Mouse (Mus musculus) macrophage (primary cell): ENCODE data around the gene Aldh3b3. TPM values are rescaled to one million over a fixed set of nuclear protein-coding genes. Genes with fewer than 3 reads are reported as not detected.
"Not testable (repeated sequence)": the region's sequence is repeated elsewhere in the genome, so short reads cannot be mapped to it uniquely, and the experiment has no call there.

Experiments
- H3K27ac ChIP-seq: fragments of 350-480 bp; formaldehyde crosslinking; 2 replicates; pipeline ENCODE4 v1.9.0; 2021
- H3K36me3 ChIP-seq: fragments of 350-480 bp; formaldehyde crosslinking; 2 replicates; pipeline ENCODE4 v1.9.0; 2021; ENCODE audit errors: inconsistent target
- H3K4me3 ChIP-seq: fragments of 350-480 bp; formaldehyde crosslinking; 2 replicates; pipeline ENCODE4 v1.9.0; 2021; ENCODE audit errors: inconsistent target
- H3K79me2 ChIP-seq: fragments of 350-480 bp; formaldehyde crosslinking; 2 replicates; pipeline ENCODE4 v1.9.0; 2021; ENCODE audit errors: inconsistent target
- WGBS: methylation state at CpG from one replicate; pipeline ENCODE4 v1.1.7; 2026; ENCODE audit warnings: inconsistent platforms; ENCODE audit not compliant: missing documents; 5-methylcytosine and 5-hydroxymethylcytosine counted together
- polyA plus RNA-seq: library from polyadenylated mRNA; stranded (reverse); fragments of 250-400 nt; gene quantifications from 3 replicates; pipeline ENCODE4 v1.2.4, GENCODE M21; 2018; ENCODE audit warnings: inconsistent platforms

Gene Aldh3b3
- polyA plus RNA-seq, 1 experiment from 2014 or later, result not detected

GRCm38 (mm10) chr19:3974608-3975007, 16.2 kb downstream of the Aldh3b3 start:
- not testable (repeated sequence) for H3K4me3 ChIP-seq, H3K27ac ChIP-seq, H3K36me3 ChIP-seq, H3K79me2 ChIP-seq
- 100% methylated on average over 4 of the region's 6 CpGs for WGBS

DNA sequence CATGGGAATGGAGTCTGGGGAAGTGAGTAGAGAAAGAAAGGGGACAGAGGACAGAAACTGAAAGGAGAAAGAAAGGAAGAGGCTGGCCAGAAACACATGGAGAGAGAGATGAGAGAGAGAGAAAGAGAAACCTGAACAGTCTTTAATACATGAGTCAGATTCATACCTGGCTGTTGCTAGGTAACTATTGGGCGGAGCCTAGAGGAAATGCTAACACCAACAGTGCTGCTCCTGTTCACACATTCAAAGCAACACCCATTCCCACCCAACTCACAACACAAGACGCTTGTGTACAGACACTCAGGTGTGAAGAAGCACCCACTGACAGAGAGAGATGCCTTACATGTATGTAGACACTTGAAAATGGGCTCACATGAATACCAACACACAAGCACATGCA, 17.4 kb downstream of the Aldh3b3 start:
- H3K36me3 ChIP-seq, result no peaks in the 10 kb centered on the region
- 100% methylated on average over 2 of the region's 2 CpGs for WGBS
- no peak overlapping the region for H3K27ac ChIP-seq
- no peaks in the 10 kb centered on the region for H3K79me2 ChIP-seq
- H3K4me3 ChIP-seq, result no peak overlapping the region

DNA sequence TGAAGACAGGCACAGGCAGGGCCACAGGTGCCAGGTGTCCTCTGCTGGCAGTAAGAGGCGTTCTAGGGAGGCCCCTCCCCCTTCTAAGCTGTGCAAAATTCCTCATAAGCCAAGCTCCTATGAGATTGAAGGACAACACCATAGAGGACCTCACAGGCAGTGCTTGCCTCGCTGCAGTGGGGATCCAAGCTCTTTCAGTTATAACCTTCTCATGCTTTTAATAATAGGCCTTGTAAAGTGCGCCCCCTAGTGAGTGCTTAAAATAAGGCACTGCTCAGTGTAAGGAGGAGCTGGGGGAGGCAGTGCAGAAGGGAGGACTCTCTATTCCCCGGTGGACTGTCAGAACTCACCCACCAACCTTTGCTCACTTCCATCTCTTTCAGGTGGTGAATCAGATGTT, 21.9 kb downstream of the Aldh3b3 start:
- no peaks in the 10 kb centered on the region for H3K36me3 ChIP-seq
- H3K79me2 ChIP-seq, result no peaks in the 10 kb centered on the region
- no peak overlapping the region for H3K4me3 ChIP-seq
- WGBS, result 17% methylated on average over 4 of the region's 4 CpGs
- no peak overlapping the region for H3K27ac ChIP-seq

- Histone ChIP-seq H3K79me2 (no peaks in the 10 kb centered on the region), H3K27ac (no peak overlapping the region), H3K36me3 (no peaks in the 10 kb centered on the region), H3K4me3 (no peak overlapping the region)
- WGBS, result 87% methylated on average over 9 of the region's 9 CpGs
Measured at GRCm38 (mm10) chr19:3980917-3981316, 22.5 kb downstream of the Aldh3b3 start.

DNA sequence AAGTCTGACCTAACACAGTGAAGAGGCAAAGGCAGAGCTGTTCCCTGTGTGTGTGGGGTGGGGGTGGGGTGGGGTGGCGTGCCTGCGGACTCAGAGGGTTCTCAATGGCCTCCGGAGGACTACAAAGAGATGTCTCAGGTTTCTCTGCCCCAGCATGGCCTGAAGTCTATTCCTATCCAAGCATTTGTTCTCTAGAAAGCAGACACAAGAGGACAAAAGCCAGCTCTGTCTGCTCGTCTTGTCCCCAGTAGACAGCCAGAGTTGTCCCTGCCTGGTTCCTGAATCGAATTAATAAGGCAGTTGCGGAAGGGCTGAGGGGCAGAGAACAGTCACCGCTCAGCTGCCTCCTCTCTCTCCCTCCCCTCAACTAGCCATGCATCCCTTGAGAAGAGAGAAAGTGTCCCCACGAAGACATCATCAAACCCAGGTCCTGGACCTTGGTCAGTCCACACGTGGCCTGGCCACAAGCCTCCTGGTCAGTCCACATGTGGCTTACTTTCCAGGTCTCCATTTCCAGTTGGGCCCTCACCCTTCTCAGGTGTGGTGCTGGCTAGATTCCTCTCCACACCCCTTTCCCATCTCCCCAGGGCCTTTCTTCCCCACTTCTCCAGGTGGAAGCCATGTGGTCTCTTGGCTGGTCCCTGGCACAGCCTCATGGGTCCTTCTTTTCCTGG, 25.2 kb downstream of the Aldh3b3 start:
- 93% methylated on average over 9 of the region's 9 CpGs for WGBS
- H3K79me2 ChIP-seq, result no peaks in the 10 kb centered on the region
- H3K27ac ChIP-seq, result no peak overlapping the region
- H3K36me3 ChIP-seq, result no peaks in the 10 kb centered on the region
- no peak overlapping the region for H3K4me3 ChIP-seq

DNA sequence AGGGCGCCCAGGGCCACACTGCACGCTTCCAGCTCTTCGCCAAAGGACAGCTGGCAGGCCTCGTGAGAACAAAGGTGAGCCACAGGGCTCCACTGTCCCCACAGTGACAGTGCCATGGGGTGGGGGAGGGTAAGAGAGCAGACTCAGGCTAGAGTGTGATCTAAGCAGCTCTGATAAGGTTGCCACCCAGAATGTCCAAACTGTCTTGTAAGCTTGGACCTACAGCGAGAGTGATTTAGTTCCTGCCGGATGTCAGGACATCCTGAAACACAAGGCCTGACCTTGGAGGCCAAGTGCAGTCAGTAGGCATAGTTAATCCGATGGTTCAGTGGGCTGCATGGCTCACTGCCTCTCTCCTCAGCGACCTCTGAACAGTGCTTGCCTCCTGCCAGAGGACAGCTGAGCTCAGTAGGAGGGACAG, 26.8 kb downstream of the Aldh3b3 start:
- H3K27ac ChIP-seq, result no peak overlapping the region
- H3K36me3 ChIP-seq, result no peaks in the 10 kb centered on the region
- no peak overlapping the region for H3K4me3 ChIP-seq
- WGBS, result 69% methylated on average over 8 of the region's 8 CpGs
- H3K79me2 ChIP-seq, result no peaks in the 10 kb centered on the region

- 48% methylated on average over 8 of the region's 8 CpGs for WGBS
Measured at GRCm38 (mm10) chr19:3986334-3986733, 27.9 kb downstream of the Aldh3b3 start, which contains the start of gene Acy3. Gene Acy3 (plus strand): TSS chr19:3986570.

DNA sequence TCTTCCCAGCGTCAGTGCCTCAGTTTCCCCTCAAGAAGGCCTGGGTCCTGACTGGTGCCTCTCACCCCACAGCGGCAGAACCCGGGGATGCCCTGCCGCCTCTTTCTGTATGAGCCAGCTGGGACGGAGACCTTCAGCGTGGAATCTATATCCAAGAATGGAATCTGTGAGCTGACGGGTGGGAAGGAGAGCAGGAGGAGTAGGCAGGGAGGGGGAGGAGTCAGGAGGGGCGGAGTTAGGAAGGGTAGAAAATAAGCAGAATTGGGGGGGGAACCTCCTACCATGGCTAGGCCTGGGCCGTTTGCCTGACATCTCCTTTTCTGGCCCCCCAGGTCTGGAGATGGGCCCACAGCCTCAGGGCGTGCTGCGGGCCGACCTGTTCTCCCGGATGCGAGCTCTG, 29.6 kb downstream of the Aldh3b3 start:
- Histone ChIP-seq H3K36me3 (no peaks in the 10 kb centered on the region), H3K4me3 (no peak overlapping the region), H3K79me2 (no peaks in the 10 kb centered on the region), H3K27ac (no peak overlapping the region)
- WGBS, result 95% methylated on average over 10 of the region's 14 CpGs

More at GRCm38 (mm10) chr19:3986334-3986733, 27.9 kb downstream of the Aldh3b3 start, which contains the start of gene Acy3:
- no peak within 1 kb of the TSS for H3K27ac ChIP-seq
- no peak within 1 kb of the TSS for H3K4me3 ChIP-seq
- H3K79me2 ChIP-seq, result no peaks in the 10 kb centered on the region
- H3K36me3 ChIP-seq, result no peaks in the 10 kb centered on the region

GRCm38 (mm10) chr19:3988750-3989149, 30.3 kb downstream of the Aldh3b3 start:
- H3K79me2 ChIP-seq, result no peaks in the 10 kb centered on the region
- H3K27ac ChIP-seq, result no peak overlapping the region
- H3K36me3 ChIP-seq, result no peaks in the 10 kb centered on the region
- H3K4me3 ChIP-seq, result no peak overlapping the region
- 100% methylated on average over 4 of the region's 4 CpGs for WGBS

DNA sequence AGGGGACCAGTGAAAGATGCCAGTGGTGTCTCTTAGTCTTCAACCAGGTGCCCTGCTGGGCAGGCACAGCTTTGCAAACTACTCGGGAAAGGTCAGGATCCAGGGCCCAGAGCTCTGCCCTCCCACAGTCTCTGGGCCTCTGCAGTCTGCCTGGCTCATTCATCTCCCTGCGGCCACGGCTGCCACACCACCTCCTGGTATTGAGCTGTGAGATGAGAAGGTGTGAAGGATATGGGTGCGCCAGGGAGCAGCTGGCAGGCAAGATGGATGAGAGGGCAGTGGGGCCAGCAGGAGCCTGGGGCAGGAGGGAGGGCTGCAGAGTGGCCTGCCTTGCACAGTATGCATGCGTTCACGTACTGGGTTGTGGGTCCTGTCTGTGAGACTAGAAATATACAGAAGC, 32.4 kb downstream of the Aldh3b3 start:
- no peaks in the 10 kb centered on the region for H3K36me3 ChIP-seq
- no peak overlapping the region for H3K27ac ChIP-seq
- H3K79me2 ChIP-seq, result no peaks in the 10 kb centered on the region
- no peak overlapping the region for H3K4me3 ChIP-seq
- WGBS, result 91% methylated on average over 6 of the region's 6 CpGs

DNA sequence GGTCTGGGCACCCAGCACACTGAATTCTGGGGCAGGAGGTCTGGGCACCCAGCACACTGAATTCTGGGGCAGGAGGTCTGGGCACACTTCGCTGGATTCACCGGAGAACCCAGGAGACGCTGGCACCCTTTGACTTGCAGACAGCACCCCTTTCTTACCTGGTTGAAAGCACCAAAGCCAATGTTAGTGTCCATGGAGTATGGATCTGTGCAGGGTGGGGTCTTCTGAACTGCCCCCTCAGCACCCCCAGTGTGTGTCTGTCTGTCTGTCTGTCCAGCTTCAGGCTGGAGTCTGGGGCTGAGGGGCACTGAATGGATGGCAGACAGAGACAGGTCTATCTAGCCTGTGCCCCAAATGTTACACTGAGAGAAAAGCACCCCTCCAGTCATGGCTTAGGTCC, 33.1 kb downstream of the Aldh3b3 start:
- Histone ChIP-seq H3K79me2 (no peaks in the 10 kb centered on the region), H3K27ac (no peak overlapping the region), H3K4me3 (no peak overlapping the region), H3K36me3 (no peaks in the 10 kb centered on the region)
- 93% methylated on average over 3 of the region's 3 CpGs for WGBS

- Histone ChIP-seq H3K36me3 (no peaks in the 10 kb centered on the region), H3K4me3 (no peak overlapping the region), H3K27ac (no peak overlapping the region), H3K79me2 (no peaks in the 10 kb centered on the region)
- 81% methylated on average over 3 of the region's 3 CpGs for WGBS
Measured at GRCm38 (mm10) chr19:3991966-3992365, 33.5 kb downstream of the Aldh3b3 start.

DNA sequence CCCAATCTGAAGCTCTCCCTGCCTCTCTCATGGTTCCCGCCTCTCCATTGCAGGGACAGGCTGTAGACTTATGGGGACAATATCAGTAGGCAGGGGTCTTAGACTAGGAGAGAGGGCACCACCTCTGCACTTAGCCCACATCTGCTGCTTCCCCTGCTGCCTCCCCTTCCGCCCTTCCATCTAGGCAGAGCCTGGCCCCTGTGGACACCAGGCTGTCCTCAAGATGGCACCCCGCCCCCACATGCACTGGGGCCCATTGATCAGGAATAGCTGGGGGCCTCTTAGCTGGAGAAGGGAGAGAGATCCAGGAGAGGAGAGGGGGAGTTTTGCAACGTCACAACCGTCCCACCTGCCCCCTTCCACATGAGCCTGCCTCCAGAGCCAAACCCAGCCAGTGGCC, 34.0 kb downstream of the Aldh3b3 start, which contains the start of gene Tbx10:
Gene Tbx10 (plus strand): TSS at position 337 of the 400 bp plus-strand sequence.
- Histone ChIP-seq H3K4me3 (no peak within 1 kb of the TSS), H3K79me2 (no peaks in the 10 kb centered on the region), H3K36me3 (no peaks in the 10 kb centered on the region), H3K27ac (no peak within 1 kb of the TSS)
- WGBS, result 82% methylated on average over 5 of the region's 5 CpGs

DNA sequence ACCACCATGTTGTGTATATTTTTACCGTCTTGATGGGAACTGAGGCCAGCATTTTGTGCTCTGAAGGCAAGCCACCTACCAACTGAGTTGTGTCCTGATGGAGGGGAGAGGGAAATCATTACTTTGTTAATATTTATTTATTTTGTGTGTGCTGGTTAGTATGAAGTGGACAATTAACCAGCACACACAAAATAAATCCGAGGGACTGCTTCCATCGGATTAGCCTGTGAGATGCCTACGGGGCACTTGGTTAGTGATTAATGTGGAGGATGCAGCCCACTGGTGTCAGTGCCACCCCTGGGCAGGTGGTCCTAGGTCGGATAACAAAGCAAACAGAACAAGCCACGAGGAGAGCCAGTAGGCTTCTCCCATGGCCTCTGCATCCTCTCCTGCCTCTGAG, 36.5 kb downstream of the Aldh3b3 start:
- no peaks in the 10 kb centered on the region for H3K36me3 ChIP-seq
- H3K79me2 ChIP-seq, result no peaks in the 10 kb centered on the region
- WGBS, result 91% methylated on average over 6 of the region's 6 CpGs
- H3K4me3 ChIP-seq, result no peak overlapping the region
- H3K27ac ChIP-seq, result no peak overlapping the region

DNA sequence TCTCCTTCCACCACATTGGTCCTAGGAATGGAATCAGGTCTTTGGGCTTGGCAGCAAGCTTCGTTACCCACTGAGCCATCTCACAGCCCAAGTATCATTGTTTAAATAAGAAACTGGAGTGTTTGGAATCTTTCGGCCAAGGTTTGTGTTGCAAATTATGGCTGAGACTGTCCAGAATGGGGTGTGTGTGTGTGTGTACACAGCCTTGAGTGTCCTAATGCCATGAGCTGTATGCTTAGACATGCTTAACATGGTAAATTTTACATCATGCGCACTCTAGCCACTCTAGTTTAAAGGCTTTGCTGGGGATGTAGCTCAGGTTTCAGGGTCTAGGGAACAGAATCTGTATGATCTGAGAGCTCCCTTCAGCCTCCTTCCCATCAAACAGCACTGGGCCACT, 37.1 kb downstream of the Aldh3b3 start:
- Histone ChIP-seq H3K36me3 (no peaks in the 10 kb centered on the region), H3K27ac (no peak overlapping the region), H3K79me2 (no peaks in the 10 kb centered on the region), H3K4me3 (no peak overlapping the region)
- WGBS, result 97% methylated on average over 3 of the region's 3 CpGs

DNA sequence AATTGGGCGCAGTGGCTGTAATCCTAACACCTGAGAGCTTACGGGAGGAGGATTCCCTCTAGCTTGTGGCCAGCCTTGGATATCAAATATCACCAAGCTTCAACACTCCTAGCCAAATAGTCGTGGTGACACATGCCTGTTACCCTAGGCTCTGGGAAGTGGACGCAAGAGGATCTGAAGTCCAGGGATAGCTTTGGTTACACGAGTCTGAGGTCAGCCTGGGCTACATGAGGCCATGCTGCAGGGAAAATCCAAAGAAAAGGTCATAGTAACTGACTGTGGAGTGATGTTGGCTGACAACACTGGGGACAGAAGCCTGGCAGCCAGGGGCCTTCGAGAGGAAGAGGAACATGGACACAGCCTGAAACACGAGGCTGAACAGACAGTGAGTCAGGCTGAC, 37.7 kb downstream of the Aldh3b3 start:
- no peaks in the 10 kb centered on the region for H3K36me3 ChIP-seq
- no peak overlapping the region for H3K4me3 ChIP-seq
- 62% methylated on average over 7 of the region's 7 CpGs for WGBS
- H3K27ac ChIP-seq, result no peak overlapping the region
- H3K79me2 ChIP-seq, result no peaks in the 10 kb centered on the region
